Mouse (Mus musculus): ENCODE results near the gene Cacna1d. TPM values are rescaled to one million over a fixed set of nuclear protein-coding genes. Genes with fewer than 3 reads are reported as not detected.

Cacna1d gene
- polyA plus RNA-seq, 1 experiment from 2014 or later, result 0.89 TPM

- no peaks in the 10 kb centered on the region for H3K27me3 ChIP-seq (ENCODE audit: control insufficient read depth, insufficient read depth, low read length)
- H3K9me3 ChIP-seq (ENCODE audit: control insufficient read depth, low read length), result no peaks in the 10 kb centered on the region
- no peaks in the 10 kb centered on the region for H3K4me1 ChIP-seq (ENCODE audit: control insufficient read depth, insufficient read depth, low read length)
- ATAC-seq (ENCODE audit: low FRiP score), result no peak
- H3K9ac ChIP-seq (ENCODE audit: low read length), result no peak overlapping the region
- no peak overlapping the region for H3K27ac ChIP-seq (ENCODE audit: low read depth, low read length)
- no peak overlapping the region for H3K4me3 ChIP-seq (ENCODE audit: low read depth, low read length)
- no peak for DNase-seq (ENCODE audit: low spot score, missing footprints)
- H3K4me2 ChIP-seq, result no peak overlapping the region
- 82% methylated on average over 4 of the region's 4 CpGs for WGBS
- no peaks in the 10 kb centered on the region for H3K36me3 ChIP-seq (ENCODE audit: control insufficient read depth, insufficient read depth, low read length)
Observed at GRCm38 (mm10) chr14:30092426-30092825, 398.8 kb downstream of the Cacna1d start.

GRCm38 (mm10) chr14:30092021-30092420 lies 399.2 kb downstream of the Cacna1d start:
- WGBS, result 84% methylated on average over 2 of the region's 2 CpGs
- no peaks in the 10 kb centered on the region for H3K36me3 ChIP-seq (ENCODE audit: control insufficient read depth, insufficient read depth, low read length)
- no peak for ATAC-seq (ENCODE audit: low FRiP score)
- no peaks in the 10 kb centered on the region for H3K9me3 ChIP-seq (ENCODE audit: control insufficient read depth, low read length)
- no peaks in the 10 kb centered on the region for H3K4me1 ChIP-seq (ENCODE audit: control insufficient read depth, insufficient read depth, low read length)
- H3K4me2 ChIP-seq, result no peak overlapping the region
- H3K27me3 ChIP-seq (ENCODE audit: control insufficient read depth, insufficient read depth, low read length), result no peaks in the 10 kb centered on the region
- no peak overlapping the region for H3K4me3 ChIP-seq (ENCODE audit: low read depth, low read length)
- DNase-seq (ENCODE audit: low spot score, missing footprints), result peak; percentile 71
- no peak overlapping the region for H3K27ac ChIP-seq (ENCODE audit: low read depth, low read length)
- no peak overlapping the region for H3K9ac ChIP-seq (ENCODE audit: low read length)

- peak; percentile 12 for DNase-seq (ENCODE audit: low spot score, missing footprints)
- Histone ChIP-seq H3K4me1 (ENCODE audit: control insufficient read depth, insufficient read depth, low read length) (no peaks in the 10 kb centered on the region), H3K36me3 (ENCODE audit: control insufficient read depth, insufficient read depth, low read length) (no peaks in the 10 kb centered on the region), H3K9ac (ENCODE audit: low read length) (no peak overlapping the region), H3K9me3 (ENCODE audit: control insufficient read depth, low read length) (no peaks in the 10 kb centered on the region), H3K4me3 (ENCODE audit: low read depth, low read length) (no peak overlapping the region), H3K4me2 (no peak overlapping the region), H3K27ac (ENCODE audit: low read depth, low read length) (no peak overlapping the region), H3K27me3 (ENCODE audit: control insufficient read depth, insufficient read depth, low read length) (no peaks in the 10 kb centered on the region)
- 87% methylated on average over 4 of the region's 4 CpGs for WGBS
- no peak for ATAC-seq (ENCODE audit: low FRiP score)
Observed at GRCm38 (mm10) chr14:30079729-30080128, 411.5 kb downstream of the Cacna1d start.

- WGBS, result 87% methylated on average over 15 of the region's 15 CpGs
- peak; percentile 19 for DNase-seq (ENCODE audit: low spot score, missing footprints)
- ATAC-seq (ENCODE audit: low FRiP score), result no peak
Observed at GRCm38 (mm10) chr14:30078115-30078808, 413.0 kb downstream of the Cacna1d start.

GRCm38 (mm10) chr14:30075268-30075887 lies 415.9 kb downstream of the Cacna1d start:
- no peaks in the 10 kb centered on the region for H3K4me1 ChIP-seq (ENCODE audit: control insufficient read depth, insufficient read depth, low read length)
- H3K4me2 ChIP-seq, result no peak overlapping the region
- no peaks in the 10 kb centered on the region for H3K36me3 ChIP-seq (ENCODE audit: control insufficient read depth, insufficient read depth, low read length)
- ATAC-seq (ENCODE audit: low FRiP score) (no peak), DNase-seq (ENCODE audit: low spot score, missing footprints) (peak; percentile 53)
- H3K9me3 ChIP-seq (ENCODE audit: control insufficient read depth, low read length), result no peaks in the 10 kb centered on the region
- H3K27ac ChIP-seq (ENCODE audit: low read depth, low read length), result no peak overlapping the region
- H3K27me3 ChIP-seq (ENCODE audit: control insufficient read depth, insufficient read depth, low read length), result no peaks in the 10 kb centered on the region
- H3K9ac ChIP-seq (ENCODE audit: low read length), result no peak overlapping the region
- H3K4me3 ChIP-seq (ENCODE audit: low read depth, low read length), result no peak overlapping the region
- 89% methylated on average over 7 of the region's 7 CpGs for WGBS

More at GRCm38 (mm10) chr14:30078115-30078808, 413.0 kb downstream of the Cacna1d start:
- Histone ChIP-seq H3K9me3 (ENCODE audit: control insufficient read depth, low read length) (no peaks in the 10 kb centered on the region), H3K4me3 (ENCODE audit: low read depth, low read length) (no peak overlapping the region), H3K36me3 (ENCODE audit: control insufficient read depth, insufficient read depth, low read length) (no peaks in the 10 kb centered on the region), H3K9ac (ENCODE audit: low read length) (no peak overlapping the region), H3K27me3 (ENCODE audit: control insufficient read depth, insufficient read depth, low read length) (no peaks in the 10 kb centered on the region), H3K27ac (ENCODE audit: low read depth, low read length) (no peak overlapping the region), H3K4me2 (no peak overlapping the region), H3K4me1 (ENCODE audit: control insufficient read depth, insufficient read depth, low read length) (no peaks in the 10 kb centered on the region)

GRCm38 (mm10) chr14:30068566-30068965 lies 422.7 kb downstream of the Cacna1d start:
- no peak overlapping the region for H3K4me3 ChIP-seq (ENCODE audit: low read depth, low read length)
- no peaks in the 10 kb centered on the region for H3K4me1 ChIP-seq (ENCODE audit: control insufficient read depth, insufficient read depth, low read length)
- H3K27me3 ChIP-seq (ENCODE audit: control insufficient read depth, insufficient read depth, low read length), result no peaks in the 10 kb centered on the region
- DNase-seq (ENCODE audit: low spot score, missing footprints) (peak; percentile 53), ATAC-seq (ENCODE audit: low FRiP score) (no peak)
- no peaks in the 10 kb centered on the region for H3K36me3 ChIP-seq (ENCODE audit: control insufficient read depth, insufficient read depth, low read length)
- WGBS, result 69% methylated on average over 3 of the region's 3 CpGs
- no peaks in the 10 kb centered on the region for H3K9me3 ChIP-seq (ENCODE audit: control insufficient read depth, low read length)
- H3K4me2 ChIP-seq, result no peak overlapping the region
- H3K27ac ChIP-seq (ENCODE audit: low read depth, low read length), result no peak overlapping the region
- H3K9ac ChIP-seq (ENCODE audit: low read length), result no peak overlapping the region

- WGBS, result 87% methylated on average over 12 of the region's 12 CpGs
- no peaks in the 10 kb centered on the region for H3K4me1 ChIP-seq (ENCODE audit: control insufficient read depth, insufficient read depth, low read length)
- H3K27ac ChIP-seq (ENCODE audit: low read depth, low read length), result no peak overlapping the region
- H3K9ac ChIP-seq (ENCODE audit: low read length), result no peak overlapping the region
- no peaks in the 10 kb centered on the region for H3K36me3 ChIP-seq (ENCODE audit: control insufficient read depth, insufficient read depth, low read length)
- ATAC-seq (ENCODE audit: low FRiP score) (no peak), DNase-seq (ENCODE audit: low spot score, missing footprints) (no peak)
- H3K9me3 ChIP-seq (ENCODE audit: control insufficient read depth, low read length), result no peaks in the 10 kb centered on the region
- no peak overlapping the region for H3K4me3 ChIP-seq (ENCODE audit: low read depth, low read length)
- H3K27me3 ChIP-seq (ENCODE audit: control insufficient read depth, insufficient read depth, low read length), result no peaks in the 10 kb centered on the region
- no peak overlapping the region for H3K4me2 ChIP-seq
Observed at GRCm38 (mm10) chr14:30066752-30067151, 424.5 kb downstream of the Cacna1d start.

- H3K27me3 ChIP-seq (ENCODE audit: control insufficient read depth, insufficient read depth, low read length), result no peaks in the 10 kb centered on the region
- ATAC-seq (ENCODE audit: low FRiP score), result no peak
- H3K4me2 ChIP-seq, result no peak overlapping the region
- no peaks in the 10 kb centered on the region for H3K4me1 ChIP-seq (ENCODE audit: control insufficient read depth, insufficient read depth, low read length)
- no peak for DNase-seq (ENCODE audit: low spot score, missing footprints)
- H3K4me3 ChIP-seq (ENCODE audit: low read depth, low read length), result no peak overlapping the region
- no peak overlapping the region for H3K27ac ChIP-seq (ENCODE audit: low read depth, low read length)
- H3K9ac ChIP-seq (ENCODE audit: low read length), result no peak overlapping the region
- H3K36me3 ChIP-seq (ENCODE audit: control insufficient read depth, insufficient read depth, low read length), result no peaks in the 10 kb centered on the region
- H3K9me3 ChIP-seq (ENCODE audit: control insufficient read depth, low read length), result no peaks in the 10 kb centered on the region
- WGBS, result 83% methylated on average over 2 of the region's 2 CpGs
Observed at GRCm38 (mm10) chr14:30064864-30065263, 426.4 kb downstream of the Cacna1d start.

GRCm38 (mm10) chr14:30056031-30056766 lies 435.1 kb downstream of the Cacna1d start:
- Histone ChIP-seq H3K27ac (ENCODE audit: low read depth, low read length) (no peak overlapping the region), H3K4me2 (no peak overlapping the region)

More at GRCm38 (mm10) chr14:30056031-30056766, 435.1 kb downstream of the Cacna1d start:
- H3K4me3 ChIP-seq (ENCODE audit: low read depth, low read length), result no peak overlapping the region
- no peaks in the 10 kb centered on the region for H3K27me3 ChIP-seq (ENCODE audit: control insufficient read depth, insufficient read depth, low read length)
- no peak overlapping the region for H3K9ac ChIP-seq (ENCODE audit: low read length)
- H3K36me3 ChIP-seq (ENCODE audit: control insufficient read depth, insufficient read depth, low read length), result no peaks in the 10 kb centered on the region
- ATAC-seq (ENCODE audit: low FRiP score), result no peak
- WGBS, result 73% methylated on average over 13 of the region's 13 CpGs
- no peak for DNase-seq (ENCODE audit: low spot score, missing footprints)
- H3K9me3 ChIP-seq (ENCODE audit: control insufficient read depth, low read length), result no peaks in the 10 kb centered on the region
- H3K4me1 ChIP-seq (ENCODE audit: control insufficient read depth, insufficient read depth, low read length), result no peaks in the 10 kb centered on the region

Data from midbrain, embryonic 11.5 days (tissue).